Mouse (Mus musculus) CH12.LX (cell line): Measurements from ENCODE around the gene Tas1r3. TPM values are rescaled to one million over a fixed set of nuclear protein-coding genes. Genes with fewer than 3 reads are reported as not detected.

Experiments
- DNase-seq: peaks from one replicate; pipeline ENCODE4 v3.0.0-alpha.2; 2013; ENCODE audit errors: extremely low read depth
- H3K27ac ChIP-seq: 2 replicates; pipeline ENCODE4 v1.5.1; 2012; ENCODE audit warnings: low read depth, mild to moderate bottlenecking, control low read depth, moderate library complexity; ENCODE audit not compliant: insufficient read depth
- H3K27me3 ChIP-seq: replicated peaks from 2 replicates; pipeline ENCODE3; 2012; ENCODE audit warnings: inconsistent platforms
- H3K36me3 ChIP-seq, 2 experiments: replicated peaks in 1 of 2; 2 replicates each; pipeline versions ENCODE3 to v1.6.1; 2012; ENCODE audit warnings: inconsistent platforms in 1 of 2, low read length in 1 of 2, mild to moderate bottlenecking in 1 of 2, mixed read lengths in 1 of 2, moderate library complexity in 1 of 2; ENCODE audit not compliant: control insufficient read depth in 1 of 2, insufficient read depth in 1 of 2
- H3K4me1 ChIP-seq, 2 experiments: 2 replicates each; pipeline ENCODE4 v1.6.1; 2012; ENCODE audit warnings: inconsistent platforms in 1 of 2, moderate library complexity in 1 of 2; ENCODE audit not compliant: insufficient read depth in 2 of 2, control insufficient read depth in 1 of 2
- H3K4me2 ChIP-seq: 2 replicates; pipeline ENCODE4 v1.6.1; 2012; ENCODE audit warnings: low read depth, mild to moderate bottlenecking, control low read depth; ENCODE audit not compliant: poor library complexity, insufficient read depth, severe bottlenecking
- H3K4me3 ChIP-seq, 3 experiments: fragments of 150-350 bp in 1 of 3; sonication (generic) in 1 of 3; replicated peaks in 1 of 3; 2 replicates each; pipeline versions ENCODE3 to v1.5.1; 2011 to 2012; ENCODE audit warnings: low read depth in 2 of 3, low read length in 2 of 3, mild to moderate bottlenecking in 2 of 3, moderate library complexity in 2 of 3, control low read depth in 1 of 3, improper control_type of control experiment in 1 of 3, inconsistent platforms in 1 of 3, mixed read lengths in 1 of 3; ENCODE audit not compliant: poor library complexity in 1 of 3
- H3K79me2 ChIP-seq: replicated peaks from 2 replicates; pipeline ENCODE4 v1.6.1; 2012; ENCODE audit warnings: mild to moderate bottlenecking, moderate library complexity; ENCODE audit not compliant: control insufficient read depth, poor library complexity, insufficient read depth, severe bottlenecking; ENCODE audit errors: extremely low read depth
- H3K9ac ChIP-seq: 2 replicates; pipeline ENCODE4 v1.6.1; 2012; ENCODE audit warnings: low read depth, mild to moderate bottlenecking, control low read depth, moderate library complexity; ENCODE audit not compliant: insufficient read depth
- H3K9me3 ChIP-seq: replicated peaks from 2 replicates; pipeline ENCODE3; 2012; ENCODE audit warnings: low read length, inconsistent platforms, mixed read lengths
- CTCF ChIP-seq, 2 experiments: IDR thresholded peaks in 1 of 2; conservative IDR thresholded peaks in 1 of 2; 2 replicates each; pipeline ENCODE4 v1.5.1; 2011 to 2012; ENCODE audit warnings: low read depth in 2 of 2, low read length in 2 of 2, improper control_type of control experiment in 1 of 2, inconsistent platforms in 1 of 2, mild to moderate bottlenecking in 1 of 2, moderate library complexity in 1 of 2
- E2F4 ChIP-seq: IDR thresholded peaks from 2 replicates; pipeline ENCODE4 v1.6.1; 2011; ENCODE audit warnings: low read depth, low read length, improper control_type of control experiment; ENCODE audit not compliant: insufficient replicate concordance
- EP300 ChIP-seq: IDR thresholded peaks from 2 replicates; pipeline ENCODE4 v1.6.1; 2011; ENCODE audit warnings: low read length, improper control_type of control experiment
- ETS1 ChIP-seq: conservative IDR thresholded peaks from 2 replicates; pipeline ENCODE4 v1.6.1; 2012; ENCODE audit warnings: low read depth, mild to moderate bottlenecking, inconsistent platforms, low read length, improper control_type of control experiment, moderate library complexity
- GABPA ChIP-seq: IDR thresholded peaks from 2 replicates; pipeline ENCODE4 v1.6.1; 2012; ENCODE audit warnings: low read depth, low read length, improper control_type of control experiment, inconsistent platforms; ENCODE audit not compliant: insufficient replicate concordance
- HCFC1 ChIP-seq: IDR thresholded peaks from 2 replicates; pipeline ENCODE4 v1.6.1; 2012; ENCODE audit warnings: low read depth, mild to moderate bottlenecking, inconsistent platforms, low read length, improper control_type of control experiment
- IRF4 ChIP-seq: IDR thresholded peaks from 2 replicates; pipeline ENCODE4 v1.6.1; 2014; ENCODE audit warnings: low read depth, mild to moderate bottlenecking, inconsistent platforms, low read length, improper control_type of control experiment
- JUN ChIP-seq: IDR thresholded peaks from 2 replicates; pipeline ENCODE4 v1.6.1; 2011; ENCODE audit warnings: low read depth, mild to moderate bottlenecking, low read length, improper control_type of control experiment, moderate library complexity; ENCODE audit not compliant: insufficient read depth
- JUND ChIP-seq: conservative IDR thresholded peaks from 2 replicates; pipeline ENCODE4 v1.6.1; 2011; ENCODE audit warnings: low read depth, low read length, improper control_type of control experiment
- MAX ChIP-seq: IDR thresholded peaks from 2 replicates; pipeline ENCODE4 v1.6.1; 2011; ENCODE audit warnings: low read length, improper control_type of control experiment
- MYC ChIP-seq: IDR thresholded peaks from 2 replicates; pipeline ENCODE4 v1.6.1; 2011; ENCODE audit warnings: low read depth, mild to moderate bottlenecking, improper control_type of control experiment, low read length
- NRF1 ChIP-seq: IDR thresholded peaks from 2 replicates; pipeline ENCODE4 v1.6.1; 2014; ENCODE audit warnings: low read depth, mild to moderate bottlenecking, inconsistent platforms, low read length, improper control_type of control experiment, moderate library complexity
- POLR2A ChIP-seq: IDR thresholded peaks from 2 replicates; pipeline ENCODE4 v1.6.1; 2011; ENCODE audit warnings: low read depth, mild to moderate bottlenecking, improper control_type of control experiment, low read length
- RCOR1 ChIP-seq: conservative IDR thresholded peaks from 2 replicates; pipeline ENCODE4 v1.6.1; 2012; ENCODE audit warnings: low read depth, mild to moderate bottlenecking, inconsistent platforms, low read length, improper control_type of control experiment
- UBTF ChIP-seq: IDR thresholded peaks from 2 replicates; pipeline ENCODE4 v1.6.1; 2012; ENCODE audit warnings: low read depth, mild to moderate bottlenecking, inconsistent platforms, low read length, improper control_type of control experiment, moderate library complexity
- USF1 ChIP-seq: IDR thresholded peaks from 2 replicates; pipeline ENCODE4 v1.6.1; 2014; ENCODE audit warnings: low read depth, mild to moderate bottlenecking, inconsistent platforms, low read length, improper control_type of control experiment
- ZC3H11A ChIP-seq: IDR thresholded peaks from 2 replicates; pipeline ENCODE4 v1.6.1; 2012; ENCODE audit warnings: low read depth, mild to moderate bottlenecking, inconsistent platforms, low read length, improper control_type of control experiment
- dilution Hi-C: fragments of 300-500 bp; cut with MboI; formaldehyde crosslinking; loops from 2 replicates; pipeline ENCODE4 v1.14.3; 2020; ENCODE audit warnings: low sequenced_read_pairs; ENCODE audit not compliant: extremely low pct_unique_long_range_greater_than_20kb, extremely low pct_ligation_motif_present
- in situ Hi-C: fragments of 300-500 bp; cut with MboI; formaldehyde crosslinking; loops from 3 replicates; pipeline ENCODE4 v1.14.3; 2019; ENCODE audit warnings: low sequenced_read_pairs, low pct_ligation_motif_present, low pct_unique_long_range_greater_than_20kb, mixed read lengths
- polyA plus RNA-seq: library from polyadenylated mRNA; unstranded; fragments of >175 nt; gene quantifications from 2 replicates; pipeline ENCODE4 v1.2.1, GENCODE M21; 2012; ENCODE audit warnings: low read depth; ENCODE audit not compliant: insufficient read length
- total RNA-seq, 2 experiments: library from RNA; depleted of rRNA; stranded (reverse); fragments of 300-350 nt in 1 of 2; fragments of >200 nt in 1 of 2; gene quantifications; 2 replicates each; pipeline ENCODE4 v1.2.3; 2012 to 2014

Tas1r3 gene
- total and polyA plus RNA-seq, 3 experiments: 0.15 to 0.89 (median 0.47) TPM

DNA sequence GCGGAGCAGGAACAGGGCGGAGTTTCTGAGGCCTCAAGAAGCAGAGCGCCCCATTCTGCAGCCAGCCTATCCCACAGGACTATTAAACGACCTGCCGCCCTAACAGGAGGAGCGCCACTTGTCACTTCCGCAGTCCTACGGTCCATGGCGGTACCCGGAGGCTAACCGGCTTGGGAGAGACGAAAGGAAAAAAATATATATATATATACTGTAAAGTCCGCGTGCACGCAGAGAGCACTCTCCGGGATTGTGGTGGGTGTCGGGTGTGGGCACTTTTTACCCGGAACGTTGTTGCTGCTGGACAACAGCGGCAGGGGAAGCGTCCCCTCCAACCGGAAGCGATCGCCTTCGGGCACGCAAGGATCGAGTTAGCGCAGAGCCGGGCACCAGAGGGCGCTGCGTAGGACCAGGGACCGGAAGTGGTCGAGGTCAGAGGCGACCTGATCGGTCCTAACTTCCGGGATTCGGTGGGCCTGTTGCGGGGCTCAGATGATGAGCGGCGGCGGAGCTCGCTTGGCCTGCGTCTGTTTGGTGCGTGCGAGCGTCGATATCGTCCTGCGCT is 31.9 kb downstream of the Tas1r3 start, which contains the start of gene Aurkaip1 (continued):
- peak in 1 of 2 experiments; percentile 94; a peak in 3 of 4 replicates for TF ChIP-seq CTCF (conservative IDR thresholded peaks at IDR 0.05 in 1 of 2, IDR thresholded peaks at IDR 0.05 in 1 of 2; ENCODE audit: low read depth in 2 of 2, low read length in 2 of 2)
- no peak for TF ChIP-seq JUND
- TF ChIP-seq POLR2A: peak; percentile 90
- peak; percentile 57; the same call in 1 of the 2 replicates for TF ChIP-seq GABPA
- no peak for TF ChIP-seq UBTF
- TF ChIP-seq USF1: no peak; the same call in 1 of the 2 replicates
- TF ChIP-seq ZC3H11A: no peak
- TF ChIP-seq NRF1: peak; percentile 49
- peak; percentile 82 for TF ChIP-seq MAX
- TF ChIP-seq E2F4: no peak
- TF ChIP-seq, all 38 proteins: peak for 26

DNA sequence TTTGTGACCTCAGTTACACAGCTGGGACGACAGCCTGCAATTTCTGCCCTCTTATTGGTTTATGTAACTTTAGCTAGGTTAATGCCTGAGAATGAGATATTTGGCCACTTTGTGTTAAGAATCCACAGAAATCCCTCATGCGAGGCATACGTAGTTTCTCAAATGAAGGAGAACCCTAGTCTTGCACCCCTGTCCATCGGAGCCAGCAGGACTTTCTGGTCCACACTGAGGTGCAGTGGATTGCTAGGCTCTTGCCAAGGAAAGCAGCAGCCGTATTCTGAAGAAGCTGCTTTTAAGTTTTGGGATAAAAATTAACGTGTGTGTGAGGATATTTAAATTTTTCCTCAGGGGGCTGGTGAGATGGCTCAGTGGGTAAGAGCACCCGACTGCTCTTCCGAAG is 32.6 kb downstream of the Tas1r3 start:
- dilution Hi-C loops (no loop called here), in situ Hi-C loops (loop anchor here (10.0 kb wide), 1 partner anchor 114 kb away; the partner anchor contains the start of gene Ube2j2)
- H3K27me3 ChIP-seq: no peaks in the 10 kb centered on the region
- peaks cover 7 to 29% of the 10 kb centered on the region in 2 experiments for H3K4me1 ChIP-seq
- H3K9me3 ChIP-seq: no peaks in the 10 kb centered on the region
- H3K9ac ChIP-seq: no peak overlapping the region
- H3K79me2 ChIP-seq: peaks cover 20% of the 10 kb centered on the region
- no peak for DNase-seq
- H3K27ac ChIP-seq: no peak overlapping the region
- no peak overlapping the region; the same call in 1 of the 2 replicates for H3K4me2 ChIP-seq
- no peak for TF ChIP-seq ETS1
- peak; percentile 34; the same call in 1 of the 2 replicates for TF ChIP-seq MYC
- H3K36me3 ChIP-seq: peaks cover 11 to 62% of the 10 kb centered on the region in 2 experiments
- no peak overlapping the region for H3K4me3 ChIP-seq

DNA sequence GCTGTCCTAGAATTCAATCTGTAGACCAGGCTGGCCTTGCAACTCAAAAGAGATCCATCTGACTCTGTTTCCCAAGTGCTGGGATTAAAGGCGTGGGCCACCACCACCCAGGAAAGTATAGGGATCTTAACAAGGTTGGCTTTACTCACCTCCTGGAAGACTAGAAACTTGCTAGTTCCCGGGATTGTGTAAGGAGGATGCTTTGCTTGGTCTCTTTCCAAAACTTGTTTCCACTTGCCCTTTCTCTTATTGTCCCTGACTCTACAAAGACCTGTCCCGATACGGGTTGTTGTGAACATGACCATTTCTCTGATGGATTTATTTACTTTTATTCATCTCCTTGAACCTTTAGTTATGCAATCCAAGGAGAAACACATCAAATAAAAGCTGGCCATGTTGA is 33.3 kb downstream of the Tas1r3 start:
- no peak for TF ChIP-seq EP300
- TF ChIP-seq HCFC1: no peak
- no peak for TF ChIP-seq IRF4
- TF ChIP-seq JUN: no peak
- no peak for TF ChIP-seq RCOR1
- DNase-seq: no peak
- dilution Hi-C loops: no loop called here
- Histone ChIP-seq H3K36me3 (peaks cover 17 to 65% of the 10 kb centered on the region in 2 experiments), H3K27me3 (no peaks in the 10 kb centered on the region), H3K4me2 (no peak overlapping the region), H3K9me3 (no peaks in the 10 kb centered on the region), H3K4me1 (peaks cover 7 to 29% of the 10 kb centered on the region in 2 experiments), H3K4me3 (no peak overlapping the region), H3K79me2 (peaks cover 20% of the 10 kb centered on the region), H3K27ac (no peak overlapping the region), H3K9ac (no peak overlapping the region)
- in situ Hi-C loops: loop anchor here (10.0 kb wide), 1 partner anchor 115 kb away; the partner anchor contains the start of gene Ube2j2
